Mouse (Mus musculus) G1E (cell line): ENCODE measurements at regions not wholly inside any gene's neighbourhood (a gene's known extent, or its start where the extent isn't known, plus 50 kb on each side); places are given as distances from the start of the nearest gene placed in this dataset.

Experiments used
- ATAC-seq: 2 replicates; pipeline ENCODE4 v1.8.0; 2016; ENCODE audit warnings: mild to moderate bottlenecking; ENCODE audit not compliant: insufficient number of reproducible peaks, poor library complexity, low FRiP score, severe bottlenecking; ENCODE audit errors: extremely low read depth
- DNase-seq: peaks from one replicate; pipeline ENCODE4 v3.0.0; 2012; ENCODE audit warnings: low spot score
- H3K27me3 ChIP-seq: 2 replicates; pipeline ENCODE4 v1.6.1; 2012; ENCODE audit warnings: mild to moderate bottlenecking, low read length, inconsistent platforms; ENCODE audit not compliant: insufficient read depth
- H3K36me3 ChIP-seq: replicated peaks from 2 replicates; pipeline ENCODE3; 2012; ENCODE audit warnings: mild to moderate bottlenecking, inconsistent platforms
- H3K4me1 ChIP-seq: 2 replicates; pipeline ENCODE4 v1.6.1; 2012; ENCODE audit warnings: low read depth, low read length, inconsistent platforms, mixed read lengths; ENCODE audit not compliant: insufficient read depth
- H3K4me3 ChIP-seq: 2 replicates; pipeline ENCODE4 v1.5.1; 2012; ENCODE audit warnings: low read depth, mild to moderate bottlenecking, inconsistent platforms, low read length, moderate library complexity, mixed read lengths
- H3K9me3 ChIP-seq: replicated peaks from 2 replicates; pipeline ENCODE4 v1.6.1; 2012; ENCODE audit warnings: inconsistent platforms
- CTCF ChIP-seq: IDR thresholded peaks from 2 replicates; pipeline ENCODE4 v1.5.1; 2012; ENCODE audit warnings: low read depth, low read length, inconsistent platforms, mixed read lengths
- GATA1 ChIP-seq: IDR thresholded peaks from 2 replicates; pipeline ENCODE4 v1.6.1; 2012; ENCODE audit warnings: borderline replicate concordance, low read length, inconsistent platforms, mixed read lengths
- GATA2 ChIP-seq: IDR thresholded peaks from 2 replicates; pipeline ENCODE4 v1.6.1; 2012; ENCODE audit warnings: low read depth, low read length, inconsistent platforms, borderline replicate concordance
- POLR2AphosphoS5 ChIP-seq: IDR thresholded peaks from 2 replicates; pipeline ENCODE4 v1.6.1; 2012; ENCODE audit warnings: low read depth, low read length, inconsistent platforms; ENCODE audit not compliant: insufficient replicate concordance
- TAL1 ChIP-seq: conservative IDR thresholded peaks from 2 replicates; pipeline ENCODE4 v1.6.1; 2012; ENCODE audit warnings: low read depth, low read length, inconsistent platforms, mixed read lengths

GRCm38 (mm10) chr6:95017484-95017883 lies 99.6 kb upstream of the Kbtbd8 start:
- Histone ChIP-seq H3K27me3 (no peaks in the 10 kb centered on the region), H3K4me3 (no peak overlapping the region), H3K4me1 (no peaks in the 10 kb centered on the region), H3K9me3 (no peaks in the 10 kb centered on the region), H3K36me3 (no peaks in the 10 kb centered on the region)
- TF ChIP-seq TAL1 (no peak), CTCF (no peak), GATA1 (no peak), POLR2AphosphoS5 (no peak), GATA2 (no peak)
- ATAC-seq (no peak), DNase-seq (no peak)

DNA sequence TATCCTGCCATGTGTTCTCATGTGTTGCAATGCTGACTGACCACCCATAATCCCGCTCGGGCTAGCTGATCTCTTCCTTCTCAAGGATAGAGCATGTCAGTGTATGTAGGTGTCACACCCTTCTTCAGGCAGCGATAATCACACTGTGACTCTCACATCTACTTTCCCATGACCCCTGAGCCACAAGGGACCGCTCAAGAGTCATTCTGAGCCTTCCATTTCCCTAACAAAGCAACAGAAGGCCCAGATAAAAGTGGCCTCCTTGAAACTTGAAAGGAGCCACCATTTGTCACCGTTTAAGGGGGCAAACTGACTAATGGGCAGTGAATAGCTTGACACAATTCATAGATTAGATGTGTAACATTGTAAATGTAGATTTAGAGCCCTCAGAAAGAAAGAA lies 103.9 kb upstream of the Kbtbd8 start:
- no peaks in the 10 kb centered on the region for H3K36me3 ChIP-seq
- no peak overlapping the region for H3K4me3 ChIP-seq
- no peak for DNase-seq
- no peaks in the 10 kb centered on the region for H3K9me3 ChIP-seq
- ATAC-seq, result no peak
- H3K4me1 ChIP-seq, result no peaks in the 10 kb centered on the region
- TF ChIP-seq TAL1, result no peak
- TF ChIP-seq GATA1, result no peak
- TF ChIP-seq GATA2, result no peak
- no peak for TF ChIP-seq POLR2AphosphoS5
- TF ChIP-seq CTCF, result no peak
- no peaks in the 10 kb centered on the region for H3K27me3 ChIP-seq

DNA sequence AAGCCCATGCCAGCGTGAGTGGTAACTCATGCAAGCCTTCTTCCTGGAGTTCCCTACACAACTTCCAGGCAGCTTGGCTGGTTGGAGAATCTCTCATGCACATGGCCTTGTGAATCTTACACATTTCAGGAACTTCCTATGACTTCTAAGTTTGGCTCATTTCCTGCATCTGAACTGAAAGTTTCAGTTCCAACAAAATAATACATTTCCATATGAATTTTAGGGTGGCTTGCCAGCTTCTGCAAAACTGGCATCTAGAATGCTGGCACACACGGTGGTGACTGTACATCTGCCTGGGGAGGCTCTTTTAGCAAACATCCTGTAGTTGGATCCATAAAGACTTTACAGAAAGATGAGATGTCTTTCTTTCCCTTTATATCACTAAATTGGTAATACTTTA lies 110.6 kb upstream of the Kbtbd8 start:
- Histone ChIP-seq H3K36me3 (no peaks in the 10 kb centered on the region), H3K4me3 (no peak overlapping the region)
- no peak for ATAC-seq

DNA sequence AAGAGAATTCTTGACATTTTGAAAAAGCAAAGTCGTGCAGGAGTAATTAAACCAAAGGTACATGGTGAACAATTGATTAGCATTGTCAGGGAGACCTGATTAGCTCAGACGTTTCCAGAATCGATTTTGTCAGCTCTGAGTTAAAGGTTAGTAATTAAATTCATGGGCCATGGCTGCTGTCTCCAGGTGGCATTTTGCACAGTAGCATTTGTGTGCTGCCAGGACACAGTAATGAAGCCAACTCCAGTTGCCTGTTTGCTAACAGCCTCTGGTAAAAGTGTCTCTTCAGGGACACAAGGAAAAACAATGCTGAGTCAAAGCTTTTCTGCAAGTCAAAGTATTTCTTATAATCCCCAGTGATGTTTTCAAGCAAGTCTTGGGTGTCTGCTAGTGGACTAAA lies 113.3 kb upstream of the Kbtbd8 start:
- H3K4me3 ChIP-seq, result no peak overlapping the region
- no peaks in the 10 kb centered on the region for H3K4me1 ChIP-seq
- H3K27me3 ChIP-seq, result no peaks in the 10 kb centered on the region
- DNase-seq, result no peak
- no peak for TF ChIP-seq POLR2AphosphoS5
- TF ChIP-seq GATA2, result no peak
- TF ChIP-seq CTCF, result no peak
- TF ChIP-seq GATA1, result no peak
- no peak for TF ChIP-seq TAL1
- H3K9me3 ChIP-seq, result no peaks in the 10 kb centered on the region
- H3K36me3 ChIP-seq, result no peaks in the 10 kb centered on the region
- no peak for ATAC-seq

More for the DNA sequence above, 110.6 kb upstream of the Kbtbd8 start:
- Histone ChIP-seq H3K9me3 (no peaks in the 10 kb centered on the region), H3K4me1 (no peaks in the 10 kb centered on the region), H3K27me3 (no peaks in the 10 kb centered on the region)
- DNase-seq, result no peak
- TF ChIP-seq POLR2AphosphoS5, result no peak
- TF ChIP-seq TAL1, result no peak
- no peak for TF ChIP-seq CTCF
- no peak for TF ChIP-seq GATA1
- TF ChIP-seq GATA2, result no peak

DNA sequence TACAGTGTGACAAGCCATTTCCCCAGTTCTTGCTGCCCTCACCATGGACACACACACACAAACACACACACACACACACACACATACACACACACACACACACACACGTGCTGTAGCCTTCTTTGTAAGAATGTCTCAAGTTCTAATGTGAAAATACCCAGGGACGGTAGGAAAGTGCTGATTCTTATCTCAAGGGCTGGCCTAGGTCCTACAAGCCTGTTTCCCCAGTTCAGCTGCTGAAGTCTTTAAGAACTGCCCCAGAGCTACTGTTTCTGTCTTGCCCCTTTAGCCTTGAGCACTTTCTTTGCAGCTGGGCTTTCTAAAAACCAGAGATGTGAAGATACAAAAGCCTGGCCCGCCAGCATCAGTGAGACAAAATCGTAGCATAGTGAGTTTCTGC lies 117.5 kb upstream of the Kbtbd8 start:
- ATAC-seq, result no peak
- H3K4me1 ChIP-seq, result no peaks in the 10 kb centered on the region

GRCm38 (mm10) chr6:94999002-94999401 lies 118.0 kb upstream of the Kbtbd8 start:
- DNase-seq, result no peak
- no peak for ATAC-seq
- Histone ChIP-seq H3K4me1 (no peaks in the 10 kb centered on the region), H3K4me3 (no peak overlapping the region), H3K27me3 (peaks cover 3% of the 10 kb centered on the region; the same call in 1 of the 2 replicates), H3K9me3 (no peaks in the 10 kb centered on the region), H3K36me3 (no peaks in the 10 kb centered on the region)
- TF ChIP-seq CTCF (no peak), GATA1 (no peak), TAL1 (no peak), POLR2AphosphoS5 (no peak), GATA2 (no peak)

More for the DNA sequence above, 117.5 kb upstream of the Kbtbd8 start:
- Histone ChIP-seq H3K27me3 (peaks cover 3% of the 10 kb centered on the region; the same call in 1 of the 2 replicates), H3K36me3 (no peaks in the 10 kb centered on the region), H3K4me3 (no peak overlapping the region), H3K9me3 (no peaks in the 10 kb centered on the region)
- TF ChIP-seq CTCF (no peak), GATA2 (no peak), TAL1 (no peak), GATA1 (no peak), POLR2AphosphoS5 (no peak)
- DNase-seq, result no peak

DNA sequence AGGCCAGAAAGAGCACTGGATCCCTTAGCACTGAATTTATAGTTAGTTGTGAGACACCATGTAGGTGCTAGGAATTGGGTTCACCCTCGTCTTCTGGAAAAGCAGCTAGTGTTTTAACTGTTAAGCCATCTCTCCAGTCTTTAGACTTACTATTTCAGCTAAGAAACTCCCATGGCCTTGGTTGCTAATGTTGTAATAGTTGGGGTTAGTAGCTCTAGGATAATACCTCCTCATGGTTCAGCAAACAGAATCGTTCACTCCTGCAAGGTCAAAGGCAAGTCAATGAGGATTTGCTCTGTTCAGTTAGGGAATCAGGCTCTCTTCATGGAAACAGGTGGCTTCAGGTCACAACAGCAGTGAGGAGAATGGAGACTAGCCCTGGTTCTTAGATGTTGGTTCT lies 118.7 kb upstream of the Kbtbd8 start:
- H3K4me1 ChIP-seq, result no peaks in the 10 kb centered on the region
- H3K4me3 ChIP-seq, result no peak overlapping the region
- H3K27me3 ChIP-seq, result peaks cover 3% of the 10 kb centered on the region; the same call in 1 of the 2 replicates
- H3K36me3 ChIP-seq, result no peaks in the 10 kb centered on the region
- no peak for TF ChIP-seq CTCF
- no peak for TF ChIP-seq GATA1
- TF ChIP-seq POLR2AphosphoS5, result no peak
- no peak for TF ChIP-seq GATA2
- TF ChIP-seq TAL1, result no peak
- DNase-seq (no peak), ATAC-seq (no peak)
- no peaks in the 10 kb centered on the region for H3K9me3 ChIP-seq
